Mouse (Mus musculus) c-Kit-negative CD71-positive TER-119-positive erythroid progenitor cells, embryonic 14.5 days (primary cell): ENCODE data around the gene Smim11.

ENCODE experiments used
- DNase-seq: peaks from one replicate; pipeline ENCODE4 v3.0.0-alpha.2; 2013; ENCODE audit warnings: low read depth, low spot score

Gene Smim11

GRCm38 (mm10) chr16:92300649-92301411 lies at the start of gene Smim11:
TSS of gene Smim11 (plus strand) at chr16:92301286.
- DNase-seq: peak; percentile 94

DNA sequence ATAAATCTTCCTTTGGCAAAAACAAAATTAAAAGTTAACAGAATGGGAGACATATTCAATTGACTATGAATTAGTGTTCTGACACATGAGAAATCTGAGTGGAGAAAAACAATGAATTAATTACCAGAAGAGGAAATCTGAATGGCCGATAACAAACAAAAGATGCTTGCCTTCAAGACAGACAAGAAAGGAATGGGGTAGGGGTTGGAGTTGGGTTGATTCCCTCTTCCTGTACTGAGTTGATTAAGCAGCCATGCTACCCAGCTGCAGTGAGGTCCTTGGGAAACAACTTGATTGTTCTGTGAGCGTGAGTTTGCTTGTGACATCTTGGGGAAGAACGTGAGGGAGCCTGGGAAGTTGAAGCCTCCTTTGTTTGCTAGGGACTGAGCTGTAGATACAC lies 46.8 kb upstream of the Smim11 start:
- no peak for DNase-seq

- DNase-seq: no peak
These were observed 33.2 kb upstream of the Smim11 start for GRCm38 (mm10) chr16:92267861-92268260.

- no peak for DNase-seq
These were observed 26.6 kb upstream of the Smim11 start for GRCm38 (mm10) chr16:92274516-92274915.

DNA sequence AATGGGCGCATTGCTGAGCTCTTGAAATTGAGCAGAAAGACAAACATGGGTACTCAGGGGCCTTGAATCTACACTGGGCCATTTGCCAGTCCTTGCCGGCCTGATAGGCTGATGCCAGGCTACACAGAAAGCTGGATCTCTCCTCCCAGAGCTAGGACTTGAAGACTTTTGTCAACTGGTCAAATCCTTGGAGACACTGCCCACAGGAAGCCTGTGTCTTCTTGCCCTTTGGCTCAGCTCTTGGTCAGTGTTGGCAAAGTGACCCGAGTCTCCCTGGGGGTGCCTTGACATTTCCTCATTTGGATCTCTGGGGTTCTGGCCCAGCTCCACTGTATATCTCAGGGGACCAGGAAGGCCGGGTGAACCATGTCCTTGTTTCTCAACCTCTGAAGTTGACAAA lies 25.6 kb upstream of the Smim11 start:
- no peak for DNase-seq

- DNase-seq: no peak
These were observed 18.4 kb upstream of the Smim11 start for GRCm38 (mm10) chr16:92282671-92283070.

DNA sequence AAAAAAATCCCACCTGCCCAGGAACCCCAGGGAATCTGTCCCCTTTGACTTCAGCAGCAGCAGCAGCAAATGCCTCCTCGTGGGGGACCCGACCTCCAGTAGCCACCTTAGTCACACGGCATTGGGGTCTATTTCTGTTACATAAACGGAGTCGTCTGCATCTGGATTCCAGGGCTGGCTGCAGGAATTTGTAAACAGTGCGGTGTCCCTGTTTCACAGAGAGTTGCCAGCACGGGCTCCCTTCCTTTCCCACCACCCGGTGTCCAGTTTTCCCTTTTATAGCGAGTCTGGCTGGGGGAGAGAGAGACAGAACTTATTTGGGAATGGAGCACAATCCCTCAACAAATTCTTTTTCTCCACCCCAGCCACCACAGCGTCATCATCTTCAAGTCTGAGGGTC lies 16.0 kb upstream of the Smim11 start:
- no peak for DNase-seq

GRCm38 (mm10) chr16:92286609-92287008 lies 14.5 kb upstream of the Smim11 start:
- peak; percentile 37 for DNase-seq

DNA sequence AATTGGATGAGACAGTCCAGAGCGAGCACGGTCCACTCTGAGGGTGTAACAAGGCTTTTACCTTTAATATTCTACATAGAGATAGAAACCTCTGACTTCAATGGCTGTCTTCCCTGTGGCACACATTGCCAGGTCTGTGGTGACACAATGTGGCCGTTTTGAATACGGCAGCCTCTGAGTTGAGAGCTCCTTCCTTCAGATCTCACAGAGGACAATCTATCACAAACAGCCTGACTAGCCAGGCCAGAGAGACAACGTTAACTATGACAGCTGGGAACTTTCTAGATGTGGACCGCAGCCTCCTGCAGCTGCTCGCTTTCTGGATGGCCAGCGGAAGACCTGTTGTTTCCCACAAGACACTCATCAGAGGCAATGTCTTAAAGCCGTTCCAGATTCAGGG lies 12.3 kb upstream of the Smim11 start:
- DNase-seq: no peak

- DNase-seq: no peak
These were observed 11.0 kb upstream of the Smim11 start for GRCm38 (mm10) chr16:92290045-92290444.

DNA sequence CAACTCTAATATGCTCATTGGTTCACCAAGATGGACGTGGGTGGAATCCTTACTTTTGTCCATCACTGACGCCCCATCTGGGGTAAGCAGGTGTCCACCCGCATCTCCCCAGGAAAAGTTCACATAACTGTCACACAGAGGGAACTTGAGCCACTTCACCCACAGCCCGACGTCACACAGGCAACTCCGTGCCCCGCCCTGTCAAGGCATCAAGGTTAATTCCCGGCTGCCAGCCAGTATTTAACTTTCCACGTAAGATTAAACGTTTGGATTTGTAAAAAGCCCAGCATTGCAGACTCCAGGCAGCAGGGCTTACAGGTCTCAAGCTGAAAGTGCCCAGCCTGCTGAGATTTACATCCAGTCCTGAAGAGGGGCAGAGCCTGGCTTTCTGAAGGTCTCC lies 9.0 kb upstream of the Smim11 start, which contains the start of gene Kcne2:
Gene Kcne2 (plus strand): TSS at position 289 of the 400 bp plus-strand sequence.
- no peak for DNase-seq

DNA sequence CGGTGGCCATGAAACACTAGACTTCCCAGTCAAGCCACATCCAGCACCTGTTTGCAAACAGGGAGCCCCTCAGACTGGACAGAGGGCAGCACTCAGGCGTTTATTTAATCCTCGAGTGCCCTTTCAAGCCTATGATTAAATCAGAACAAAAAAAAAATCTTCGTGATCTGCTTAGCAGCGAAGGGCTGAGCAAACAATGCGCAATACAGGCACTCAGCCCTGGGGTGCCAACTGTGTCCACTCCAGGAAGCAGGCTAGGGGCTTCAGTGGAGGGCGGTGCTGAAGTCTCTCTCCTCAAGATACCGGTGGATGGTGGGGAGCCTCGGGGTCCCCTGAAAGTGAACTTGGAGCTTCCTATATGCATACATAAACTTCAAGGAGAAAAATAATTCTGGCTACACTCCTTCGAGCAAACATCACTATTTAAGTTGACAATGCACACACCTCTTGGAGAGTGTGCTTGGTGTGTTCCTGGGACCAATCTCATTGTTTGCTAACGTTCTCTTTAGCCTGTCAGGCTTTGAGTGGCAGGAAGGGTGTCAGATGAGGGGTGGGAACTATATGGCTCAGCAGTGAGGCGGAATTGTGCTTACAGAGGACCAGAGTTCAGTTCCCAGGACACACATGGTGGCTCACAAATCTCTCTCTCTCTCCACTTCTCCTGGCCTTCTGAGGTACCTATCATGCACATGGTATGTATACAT lies 6.7 kb upstream of the Smim11 start:
- DNase-seq: no peak

DNA sequence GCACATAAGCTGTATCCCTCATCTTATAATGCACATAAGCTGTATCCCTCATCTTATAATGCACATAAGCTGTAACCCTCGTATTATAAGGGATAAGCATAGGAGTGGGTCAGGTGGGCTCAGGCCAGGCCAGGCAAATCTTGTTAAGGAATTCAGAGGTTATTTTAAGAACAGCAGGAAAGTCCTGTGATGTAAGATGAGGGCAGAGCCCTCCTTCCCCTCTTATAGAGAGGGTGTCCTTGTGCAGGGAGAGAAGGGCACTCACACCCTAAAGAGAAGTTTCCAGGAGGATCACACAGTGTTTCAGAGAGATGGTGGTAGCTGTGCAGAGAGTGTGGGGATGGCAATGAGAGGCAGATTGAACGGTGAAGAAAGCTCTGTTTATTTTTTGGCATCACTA lies 5.8 kb upstream of the Smim11 start:
- DNase-seq: no peak

- no peak for DNase-seq
These were observed 323 bp downstream of the Smim11 start for GRCm38 (mm10) chr16:92301412-92301806.

GRCm38 (mm10) chr16:92301989-92302388 lies 903 bp downstream of the Smim11 start:
- no peak for DNase-seq

GRCm38 (mm10) chr16:92302506-92302905 lies 1.4 kb downstream of the Smim11 start:
- no peak for DNase-seq

DNA sequence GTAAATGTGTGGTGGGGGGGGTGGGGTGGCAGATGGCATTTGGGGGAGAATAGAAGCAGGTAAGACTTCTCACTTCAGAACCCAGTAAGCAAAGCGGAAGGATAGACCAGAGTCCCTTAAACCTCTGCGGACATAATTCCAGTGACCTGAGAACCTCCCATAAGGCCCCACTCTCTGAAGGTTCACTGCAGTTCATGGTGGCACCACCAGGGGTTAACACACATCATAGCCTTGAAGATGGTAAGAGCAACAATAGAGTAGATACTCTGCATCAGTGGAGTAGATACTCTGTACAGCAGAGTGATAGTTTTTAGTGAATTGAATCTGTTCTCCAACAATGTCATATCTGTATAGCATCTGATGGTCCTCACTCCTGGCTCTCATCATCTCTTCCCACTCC lies 4.4 kb downstream of the Smim11 start:
- no peak for DNase-seq

GRCm38 (mm10) chr16:92307947-92308346 lies 6.9 kb downstream of the Smim11 start:
- no peak for DNase-seq

DNA sequence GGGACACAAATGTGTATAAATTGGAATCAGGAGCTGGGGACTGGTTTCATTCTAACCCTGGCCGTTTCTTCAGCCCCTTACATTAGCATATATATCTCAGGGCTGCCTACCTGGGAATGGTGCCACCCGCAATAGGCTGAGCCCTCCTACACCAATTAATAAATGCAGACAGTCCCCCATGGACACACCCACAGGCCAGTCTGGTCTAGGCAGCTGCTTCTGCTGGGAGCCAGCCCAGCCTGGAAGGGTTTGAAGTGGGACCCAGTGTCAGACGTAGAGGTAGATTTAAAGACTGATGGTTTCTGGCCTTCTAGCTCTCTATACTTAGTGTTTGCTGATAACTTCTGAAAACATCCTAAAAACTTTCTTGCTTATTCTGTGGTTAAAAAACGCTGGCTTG lies 8.0 kb downstream of the Smim11 start:
- no peak for DNase-seq

DNA sequence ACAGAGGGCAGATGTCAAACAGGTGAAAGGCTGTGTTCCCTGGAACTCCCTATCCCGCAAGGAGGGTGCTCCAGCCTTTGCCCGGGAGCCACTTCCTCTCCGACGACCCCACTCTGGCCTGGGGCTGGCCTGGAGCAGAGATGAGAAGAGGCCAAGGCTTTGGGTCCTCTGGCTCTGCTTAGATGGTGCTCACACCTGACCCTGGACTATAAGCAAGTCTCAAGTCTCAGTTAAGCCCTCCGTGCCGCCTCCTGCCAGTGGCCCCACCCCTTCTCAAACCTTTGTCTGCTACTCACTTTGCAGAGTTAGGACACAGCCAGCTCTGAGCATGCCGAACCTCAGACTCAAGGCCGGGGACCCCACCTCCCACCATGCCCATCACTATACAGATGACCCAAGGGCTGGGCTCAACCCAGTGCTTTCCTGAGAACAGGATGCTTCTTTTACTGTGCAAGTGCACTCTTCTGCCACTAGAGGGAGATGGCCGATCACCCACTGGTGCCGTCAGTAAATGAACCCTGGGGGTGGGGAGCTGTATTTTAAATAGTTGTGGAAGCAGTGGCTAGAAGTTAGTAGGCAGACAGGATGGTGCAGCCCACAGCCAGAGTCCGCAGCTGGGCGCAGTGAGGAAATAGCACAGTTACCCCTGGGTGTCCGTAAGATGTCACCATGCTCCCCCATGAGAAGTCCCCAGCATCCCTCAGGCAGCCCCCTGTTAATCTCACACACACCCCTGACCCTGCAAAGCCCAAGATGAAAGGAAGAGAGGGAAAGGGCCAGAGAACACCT lies 13.1 kb downstream of the Smim11 start:
- DNase-seq: no peak

GRCm38 (mm10) chr16:92316049-92316738 lies 15.1 kb downstream of the Smim11 start:
- DNase-seq: no peak
